Mouse (Mus musculus) G1E (cell line): Measurements from ENCODE around the gene Fgfr2.

Experiments
- CTCF ChIP-seq: IDR thresholded peaks from 2 replicates; pipeline ENCODE4 v1.5.1; 2012; ENCODE audit warnings: low read depth, low read length, inconsistent platforms, mixed read lengths
- GATA1 ChIP-seq: IDR thresholded peaks from 2 replicates; pipeline ENCODE4 v1.6.1; 2012; ENCODE audit warnings: borderline replicate concordance, low read length, inconsistent platforms, mixed read lengths
- TAL1 ChIP-seq: conservative IDR thresholded peaks from 2 replicates; pipeline ENCODE4 v1.6.1; 2012; ENCODE audit warnings: low read depth, low read length, inconsistent platforms, mixed read lengths

DNA sequence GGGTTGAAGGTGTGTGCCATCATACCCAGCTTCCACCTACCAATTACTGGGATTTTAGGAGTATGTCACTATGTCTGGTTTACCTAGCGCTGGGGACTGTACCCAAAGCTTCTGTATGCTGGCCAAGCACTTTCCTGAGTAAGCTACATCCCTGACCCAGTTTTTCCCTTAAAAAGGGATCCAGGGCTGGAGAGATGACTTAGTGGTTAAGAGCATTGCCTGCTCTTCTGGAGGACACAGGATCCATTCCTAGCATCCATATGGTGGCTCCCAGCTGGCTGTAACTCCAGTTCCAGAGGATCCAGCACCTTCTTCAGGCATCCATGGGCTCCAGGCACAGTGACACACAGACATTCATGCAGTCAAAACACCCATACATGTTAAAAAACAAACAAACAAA lies 476.6 kb downstream of the Fgfr2 start:
- TF ChIP-seq CTCF, result no peak
- TF ChIP-seq GATA1, result no peak
- no peak for TF ChIP-seq TAL1
